In the genomic region with DNA sequence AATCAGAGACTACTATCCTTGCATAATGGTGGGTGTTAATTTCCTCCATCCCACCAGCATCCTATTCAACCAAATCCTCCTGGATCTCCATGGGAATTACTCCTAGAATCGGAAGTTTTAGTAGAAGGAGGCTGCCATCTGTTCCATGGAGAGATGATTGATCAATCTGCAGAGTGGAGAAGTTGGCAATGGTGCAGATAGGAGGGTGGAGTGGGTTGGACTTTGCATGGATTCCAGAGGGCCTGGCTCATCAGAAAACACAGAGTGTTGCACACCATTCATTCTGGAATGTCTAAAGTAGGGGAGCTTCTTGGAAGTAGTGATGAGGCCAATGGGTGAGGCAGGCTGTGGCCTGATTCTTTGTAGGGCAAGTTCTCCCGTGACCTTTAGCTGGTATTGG, we compare ENCODE assay signal across 24 mouse cellular contexts. TPM values are rescaled to one million over a fixed set of nuclear protein-coding genes. Genes with fewer than 3 reads are reported as not detected.
DNase-seq lines count a peak whose midpoint lies in the region; ATAC-seq and TF ChIP-seq lines count a peak whose summit lies in the region.
"Had no signal": no experiment of that assay in that cellular context is flagged by ENCODE, and none has a peak within 500 bp of the region (broad histone marks: within the 10 kb centered on the region; RNA-seq: fewer than 3 reads in every experiment).

No protein-coding gene starts in this region.

- no peak for TF ChIP-seq CTCF in lung, adult 2 months (IDR thresholded peaks at IDR 0.05; ENCODE audit: insufficient read depth, low read length)

- H3K4me3 ChIP-seq in lung, adult 2 months (replicated peaks; ENCODE audit: extremely low read depth, low read depth, low read length) = no peak overlapping the region
- H3K4me3 ChIP-seq: hindbrain, embryonic 10.5 days; limb, embryonic 15.5 days; liver, embryonic 15.5 days; midbrain, embryonic 13.5 days; neural tube, embryonic 12.5 days had no signal

- H3K4me1 ChIP-seq in lung, adult 2 months (ENCODE audit: control insufficient read depth, insufficient read depth, low read length) = no peaks in the 10 kb centered on the region
- H3K4me1 ChIP-seq: hindbrain, embryonic 10.5 days; limb, embryonic 15.5 days; liver, embryonic 15.5 days; midbrain, embryonic 13.5 days; neural tube, embryonic 12.5 days had no signal

- no peak for DNase-seq in frontal cortex, postnatal 10 days (ENCODE audit: low spot score in 2 of 2)
- peak; percentile 6 for DNase-seq in lung, postnatal 10 days
- DNase-seq in lung, adult 2 months = no peak
- peak; percentile 11 for DNase-seq in layer of hippocampus, postnatal 25 days (ENCODE audit: extremely low spot score in 1 of 2, low spot score in 1 of 2)
- DNase-seq in heart, postnatal 25 days (ENCODE audit: low spot score) = no peak
- DNase-seq in cerebellum, adult 9-10 months = no peak
- no peak for DNase-seq in adrenal gland, adult (ENCODE audit: inconsistent age in 2 of 2, low spot score in 1 of 2)
- DNase-seq: adrenal gland, postnatal 14 days; cerebellum, adult 11-12 months; cerebellum, postnatal 25 days; embryo, embryonic 11 days; gastrocnemius, postnatal 36 days; kidney, adult 8-10 months; kidney, postnatal 14 days; thymus, postnatal 14 days had no signal

- WGBS in lung, adult 2 months = 72% methylated on average over 2 of the region's 2 CpGs

- no peak for TF ChIP-seq POLR2A in lung, adult 2 months (IDR thresholded peaks at IDR 0.05; ENCODE audit: borderline replicate concordance, extremely low read depth, low read depth, low read length)

- intact Hi-C loops in heart, postnatal 25 days (cut with DNase I) = no loop called here

- ATAC-seq in frontal cortex, adult (ENCODE audit: low TSS enrichment) = peak; percentile 78
- ATAC-seq: activated CD4-positive, CD25-positive, alpha-beta regulatory T cell, adult 4 months; forebrain, embryonic 16.5 days; lung, postnatal 0 days; midbrain, embryonic 13.5 days had no signal

RNA-seq across cellular contexts. Expression of gene Serpine2, which starts 41.9 kb away (rescaled TPM):
- 70.9 and 107 TPM in 2 replicates for polyA plus RNA-seq in lung, adult 2 months (2012; rRNA removed)
- 100 to 1,000 TPM; 139 to 160 TPM for total RNA-seq in layer of hippocampus, postnatal 25 days (2021)
- 10 to 100 TPM; 18.6 to 20.8 TPM for total RNA-seq in heart, postnatal 25 days (2021)

Comparison
In these comparisons a context has a peak if more than half of its experiments do, and no peak if none do; other contexts are left out.
1. DNase-seq: peak in lung, postnatal 10 days (single experiment) and layer of hippocampus, postnatal 25 days (2 of 2); none in frontal cortex, postnatal 10 days (0 of 2), lung, adult 2 months (single experiment), heart, postnatal 25 days (single experiment), cerebellum, adult 9-10 months (single experiment) and adrenal gland, adult (0 of 2).
2. RNA of gene Serpine2, which starts 41.9 kb away (total RNA-seq): 139 to 160 TPM in layer of hippocampus, postnatal 25 days; 18.6 to 20.8 TPM in heart, postnatal 25 days; every median in the first group is over 4 times any median in the second.